Mouse (Mus musculus): ENCODE results near the gene Maf. TPM values are rescaled to one million over a fixed set of nuclear protein-coding genes. Genes with fewer than 3 reads are reported as not detected.

Gene Maf
- polyA plus RNA-seq, 1 experiment from 2014 or later = 2.2 TPM

GRCm38 (mm10) chr8:115726807-115727206 lies 19.2 kb upstream of the Maf start:
- Histone ChIP-seq H3K27me3 (no peaks in the 10 kb centered on the region), H3K4me1 (replicated peaks) (no peaks in the 10 kb centered on the region), H3K36me3 (no peaks in the 10 kb centered on the region), H3K9ac (no peak overlapping the region), H3K4me2 (no peak overlapping the region), H3K27ac (no peak overlapping the region), H3K4me3 (replicated peaks) (no peak overlapping the region), H3K9me3 (replicated peaks) (no peaks in the 10 kb centered on the region)
- 63% methylated on average over 3 of the region's 3 CpGs for WGBS (ENCODE audit: insufficient replicate concordance)
- DNase-seq = no peak
- no peak for ATAC-seq (ENCODE audit: low read depth)

- H3K4me2 ChIP-seq = no peak overlapping the region
- WGBS (ENCODE audit: insufficient replicate concordance) = 60% methylated on average over 4 of the region's 4 CpGs
- no peaks in the 10 kb centered on the region for H3K36me3 ChIP-seq
- H3K9ac ChIP-seq = no peak overlapping the region
- H3K4me3 ChIP-seq (replicated peaks) = no peak overlapping the region
- H3K27ac ChIP-seq = no peak overlapping the region
- DNase-seq (no peak), ATAC-seq (ENCODE audit: low read depth) (no peak)
- no peaks in the 10 kb centered on the region for H3K27me3 ChIP-seq
- no peaks in the 10 kb centered on the region for H3K9me3 ChIP-seq (replicated peaks)
- no peaks in the 10 kb centered on the region for H3K4me1 ChIP-seq (replicated peaks)
Observed at GRCm38 (mm10) chr8:115726231-115726630, 18.6 kb upstream of the Maf start.

DNA sequence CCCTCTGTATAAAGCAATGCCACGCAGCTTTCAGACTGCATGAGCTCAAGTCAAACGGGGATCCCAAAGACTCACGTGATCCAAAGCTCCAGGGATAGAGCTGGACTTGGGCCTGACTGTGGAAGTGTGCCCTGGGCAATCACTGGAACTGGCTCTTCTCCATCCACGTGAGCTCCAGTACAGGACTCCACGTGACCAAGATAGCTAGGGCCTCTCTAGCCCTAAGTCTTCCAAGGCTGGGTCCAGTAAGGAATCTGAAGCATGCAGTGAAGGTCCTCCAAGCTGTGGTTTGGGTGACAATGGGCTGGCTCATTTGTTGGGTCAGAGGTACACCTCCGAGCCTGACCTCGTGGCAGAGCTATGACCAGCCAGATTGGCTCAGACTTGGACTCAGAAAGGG lies 11.5 kb upstream of the Maf start:
- Histone ChIP-seq H3K4me1 (replicated peaks) (no peaks in the 10 kb centered on the region), H3K4me2 (no peak overlapping the region), H3K36me3 (no peaks in the 10 kb centered on the region), H3K27me3 (0 out of 2 replicates have a peak, but pooled peaks cover 5% of the 10 kb centered on the region), H3K4me3 (replicated peaks) (no peak overlapping the region), H3K27ac (no peak overlapping the region), H3K9me3 (replicated peaks) (no peaks in the 10 kb centered on the region), H3K9ac (no peak overlapping the region)
- ATAC-seq (ENCODE audit: low read depth) (no peak), DNase-seq (no peak)
- 57% methylated on average over 7 of the region's 7 CpGs for WGBS (ENCODE audit: insufficient replicate concordance)

DNA sequence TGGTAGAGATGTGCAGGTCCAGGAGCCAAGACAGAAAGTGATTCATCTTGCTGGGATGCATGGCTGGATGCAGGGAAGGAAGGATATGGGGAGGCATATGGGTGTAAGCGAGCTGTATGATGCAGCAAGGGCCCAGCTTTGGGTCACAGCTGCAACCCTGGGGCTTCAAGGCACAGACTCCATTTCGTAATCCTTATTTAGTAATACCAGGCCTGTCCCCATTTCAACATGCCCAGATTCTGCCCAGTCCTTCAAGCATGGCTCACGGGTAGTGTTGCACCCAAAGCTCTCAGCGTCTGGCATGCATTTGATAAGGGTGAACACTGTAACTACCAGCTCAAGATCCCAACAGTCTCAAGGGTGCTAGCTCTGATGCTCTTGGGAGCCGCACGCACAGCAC lies 11.0 kb upstream of the Maf start:
- WGBS (ENCODE audit: insufficient replicate concordance) = 59% methylated on average over 6 of the region's 6 CpGs
- no peak overlapping the region for H3K4me3 ChIP-seq (replicated peaks)
- no peak for DNase-seq
- no peak overlapping the region for H3K4me2 ChIP-seq
- no peaks in the 10 kb centered on the region for H3K9me3 ChIP-seq (replicated peaks)
- 0 out of 2 replicates have a peak, but pooled peaks cover 5% of the 10 kb centered on the region for H3K27me3 ChIP-seq
- H3K9ac ChIP-seq = no peak overlapping the region
- ATAC-seq (ENCODE audit: low read depth) = no peak
- no peaks in the 10 kb centered on the region for H3K36me3 ChIP-seq
- no peak overlapping the region for H3K27ac ChIP-seq
- no peaks in the 10 kb centered on the region for H3K4me1 ChIP-seq (replicated peaks)

DNA sequence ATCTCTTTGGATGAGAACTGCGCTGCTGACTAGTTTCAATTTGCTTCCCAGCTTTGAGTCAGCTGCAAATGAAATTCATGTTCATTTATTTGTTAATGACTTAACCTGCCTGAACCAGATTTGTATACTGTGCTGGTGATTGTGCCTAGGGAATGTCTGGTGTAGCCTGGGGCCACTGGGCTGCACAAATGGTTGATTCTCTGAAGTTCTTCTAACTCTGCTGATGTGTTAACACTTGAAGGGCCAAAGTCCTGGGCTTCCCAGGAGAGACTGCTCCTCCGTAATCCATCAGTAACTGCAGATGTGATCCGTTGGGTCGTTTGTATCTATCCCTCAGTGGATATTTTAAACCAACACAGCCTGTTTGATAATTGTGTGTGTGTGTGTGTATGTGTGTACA lies 7.7 kb upstream of the Maf start:
- 66% methylated on average over 4 of the region's 4 CpGs for WGBS (ENCODE audit: insufficient replicate concordance)
- Histone ChIP-seq H3K27ac (no peak overlapping the region), H3K4me2 (no peak overlapping the region), H3K27me3 (0 out of 2 replicates have a peak, but pooled peaks cover 16% of the 10 kb centered on the region), H3K36me3 (no peaks in the 10 kb centered on the region), H3K9ac (no peak overlapping the region), H3K4me3 (replicated peaks) (no peak overlapping the region), H3K9me3 (replicated peaks) (no peaks in the 10 kb centered on the region), H3K4me1 (replicated peaks) (no peaks in the 10 kb centered on the region)
- ATAC-seq (ENCODE audit: low read depth) (no peak), DNase-seq (no peak)

DNA sequence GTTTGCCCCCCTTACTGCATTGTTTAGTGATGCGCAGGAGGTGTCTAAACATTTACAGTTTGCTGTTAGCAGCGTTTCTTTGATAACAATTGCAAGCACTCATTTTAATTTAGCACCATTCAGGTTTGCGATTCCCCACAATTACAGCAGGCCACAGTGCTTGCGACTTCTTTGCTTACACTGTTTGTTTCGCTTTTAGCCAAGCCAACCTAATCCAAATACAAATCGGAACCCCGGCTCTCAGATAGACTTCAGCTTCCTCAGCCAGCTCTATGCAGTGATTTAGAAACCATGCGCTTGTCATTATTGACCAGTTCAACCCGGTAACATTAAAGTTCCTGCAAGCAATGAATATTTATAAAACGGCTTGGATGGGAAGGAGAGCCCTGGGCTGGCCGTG lies 3.5 kb upstream of the Maf start:
- no peak for ATAC-seq (ENCODE audit: low read depth)
- no peak for DNase-seq
- Histone ChIP-seq H3K36me3 (no peaks in the 10 kb centered on the region), H3K27me3 (peaks cover 49% of the 10 kb centered on the region), H3K4me1 (replicated peaks) (0 out of 2 replicates have a peak, but pooled peaks cover 5% of the 10 kb centered on the region), H3K9ac (no peak overlapping the region), H3K9me3 (replicated peaks) (no peaks in the 10 kb centered on the region), H3K4me3 (replicated peaks) (no peak overlapping the region), H3K27ac (no peak overlapping the region), H3K4me2 (no peak overlapping the region)
- WGBS (ENCODE audit: insufficient replicate concordance) = 56% methylated on average over 11 of the region's 11 CpGs

DNA sequence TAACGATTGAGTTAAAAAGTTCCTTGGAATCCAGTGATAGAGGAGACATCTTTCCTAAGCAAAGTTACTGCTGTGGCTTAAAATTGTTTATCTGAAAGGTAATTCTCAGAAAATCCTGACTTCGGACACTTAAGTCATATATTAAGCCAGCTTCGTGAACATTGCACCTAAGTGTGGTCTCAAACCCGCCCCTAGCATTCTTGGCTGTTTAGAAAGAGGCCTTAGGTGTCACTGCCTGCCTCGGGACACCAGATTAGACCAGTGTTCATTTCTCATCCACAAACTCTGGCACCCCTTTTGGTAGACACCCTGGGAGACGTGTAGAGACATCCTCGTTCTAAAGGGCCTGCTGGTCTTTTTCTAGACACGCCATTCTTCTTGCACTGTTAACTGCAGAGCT lies 2.3 kb upstream of the Maf start:
- H3K27me3 ChIP-seq = peaks cover 61% of the 10 kb centered on the region
- 0 out of 2 replicates have a peak, but pooled peaks cover 5% of the 10 kb centered on the region for H3K4me1 ChIP-seq (replicated peaks)
- WGBS (ENCODE audit: insufficient replicate concordance) = 47% methylated on average over 8 of the region's 8 CpGs
- H3K4me3 ChIP-seq (replicated peaks) = no peak overlapping the region
- no peak overlapping the region for H3K9ac ChIP-seq
- no peak overlapping the region for H3K4me2 ChIP-seq
- H3K36me3 ChIP-seq = no peaks in the 10 kb centered on the region
- DNase-seq = no peak
- H3K9me3 ChIP-seq (replicated peaks) = no peaks in the 10 kb centered on the region
- H3K27ac ChIP-seq = no peak overlapping the region
- no peak for ATAC-seq (ENCODE audit: low read depth)

- Histone ChIP-seq H3K9ac (no peak overlapping the region), H3K36me3 (no peaks in the 10 kb centered on the region), H3K4me1 (replicated peaks) (0 out of 2 replicates have a peak, but pooled peaks cover 5% of the 10 kb centered on the region), H3K27me3 (peaks cover 69% of the 10 kb centered on the region), H3K4me3 (replicated peaks) (peak overlapping the region; percentile 58; the same call in 1 of the 2 replicates), H3K4me2 (peak overlapping the region; percentile 63), H3K9me3 (replicated peaks) (no peaks in the 10 kb centered on the region), H3K27ac (no peak overlapping the region)
- no peak for DNase-seq
- WGBS (ENCODE audit: insufficient replicate concordance) = 3% methylated on average over 18 of the region's 19 CpGs
- ATAC-seq (ENCODE audit: low read depth) = no peak
Observed at GRCm38 (mm10) chr8:115708936-115709780, 1.6 kb upstream of the Maf start.

DNA sequence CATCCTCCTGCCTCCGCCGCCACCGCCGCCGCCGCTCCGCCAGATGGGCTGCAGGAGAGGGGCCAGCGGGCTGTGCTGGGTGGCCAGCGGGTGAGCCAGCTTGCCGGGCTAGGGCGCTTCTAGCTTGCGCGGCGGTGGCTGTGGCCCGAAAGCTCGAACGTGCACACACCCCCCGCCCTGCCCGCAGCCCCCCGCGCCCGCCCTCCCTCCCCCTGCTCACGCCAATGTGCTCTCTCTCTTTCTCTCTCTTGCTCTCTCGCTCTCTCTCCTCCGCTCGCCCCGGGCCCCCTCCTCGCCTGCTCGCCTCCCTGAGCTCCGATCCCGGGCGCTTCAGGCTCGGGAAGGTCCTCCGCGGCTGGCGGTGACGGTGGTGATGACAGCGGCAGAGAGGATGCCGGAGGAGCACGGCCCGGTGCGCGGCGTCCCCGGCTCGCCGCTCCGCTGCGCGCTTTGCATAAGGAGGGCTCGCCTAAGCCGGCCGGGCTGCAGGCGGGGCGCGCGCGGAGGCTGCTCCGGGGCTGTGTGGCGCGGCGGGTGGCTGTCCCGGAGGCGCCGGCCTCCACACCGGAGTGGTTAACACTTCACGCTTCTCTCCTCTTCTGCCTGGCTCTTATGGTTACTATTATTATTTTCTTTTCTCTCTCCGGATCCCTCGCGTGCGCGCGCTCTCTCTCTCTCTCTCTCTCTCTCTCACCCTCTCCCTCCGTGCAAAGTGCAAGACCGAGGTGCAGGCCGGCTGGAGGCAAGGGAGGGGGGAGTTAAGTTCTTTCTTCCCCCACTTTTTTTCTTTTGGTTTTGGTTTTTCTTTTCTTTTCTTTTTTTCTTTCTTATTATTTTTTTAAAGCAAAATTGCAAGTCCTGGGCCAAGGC lies 498 bp downstream of the Maf start:
- H3K9ac ChIP-seq = peak overlapping the region; percentile 65
- H3K4me1 ChIP-seq (replicated peaks) = 0 out of 2 replicates have a peak, but pooled peaks cover 5% of the 10 kb centered on the region
- ATAC-seq (ENCODE audit: low read depth) (peak; percentile 61), DNase-seq (no peak)
- peak overlapping the region; percentile 73 for H3K27ac ChIP-seq
- H3K4me2 ChIP-seq = peak overlapping the region; percentile 63
- WGBS (ENCODE audit: insufficient replicate concordance) = under 1% methylated on average over 63 of the region's 76 CpGs
- peaks cover 64% of the 10 kb centered on the region for H3K27me3 ChIP-seq
- H3K9me3 ChIP-seq (replicated peaks) = no peaks in the 10 kb centered on the region
- H3K36me3 ChIP-seq = no peaks in the 10 kb centered on the region
- H3K4me3 ChIP-seq (replicated peaks) = peak overlapping the region; percentile 58

GRCm38 (mm10) chr8:115706411-115706860 lies 1.2 kb downstream of the Maf start:
- DNase-seq (no peak), ATAC-seq (ENCODE audit: low read depth) (peak; percentile 21)
- peak overlapping the region; percentile 58 for H3K4me3 ChIP-seq (replicated peaks)
- H3K4me1 ChIP-seq (replicated peaks) = 0 out of 2 replicates have a peak, but pooled peaks cover 5% of the 10 kb centered on the region
- H3K9ac ChIP-seq = peak overlapping the region; percentile 65
- under 1% methylated on average over 36 of the region's 39 CpGs for WGBS (ENCODE audit: insufficient replicate concordance)
- peak overlapping the region; percentile 63 for H3K4me2 ChIP-seq
- H3K27me3 ChIP-seq = peaks cover 64% of the 10 kb centered on the region
- H3K27ac ChIP-seq = peak overlapping the region; percentile 73
- no peaks in the 10 kb centered on the region for H3K36me3 ChIP-seq
- no peaks in the 10 kb centered on the region for H3K9me3 ChIP-seq (replicated peaks)

DNA sequence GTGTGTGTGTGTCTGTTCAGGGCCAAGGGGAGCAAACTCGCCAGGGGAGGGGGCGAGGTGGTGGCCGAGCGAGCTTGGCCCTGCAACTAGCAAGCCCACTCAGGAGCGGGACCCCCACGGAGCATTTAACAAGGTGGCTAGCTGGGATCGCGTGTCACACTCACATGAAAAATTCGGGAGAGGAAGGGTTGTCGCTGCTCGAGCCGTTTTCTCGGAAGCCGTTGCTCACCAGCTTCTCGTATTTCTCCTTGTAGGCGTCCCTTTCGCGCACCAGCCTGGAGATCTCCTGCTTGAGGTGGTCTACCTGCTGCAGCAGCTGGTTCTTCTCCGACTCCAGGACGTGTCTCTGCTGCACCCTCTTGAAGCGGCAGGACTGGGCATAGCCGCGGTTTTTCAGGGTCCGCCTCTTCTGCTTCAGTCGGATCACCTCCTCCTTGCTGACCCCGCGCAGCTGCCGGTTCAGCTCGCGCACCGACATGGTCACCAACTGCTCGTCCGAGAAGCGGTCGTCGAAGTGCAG lies 1.9 kb downstream of the Maf start:
- ATAC-seq (ENCODE audit: low read depth) = peak; percentile 24; the same call in 1 of the 2 replicates
- Histone ChIP-seq H3K4me2 (peak overlapping the region; percentile 63), H3K36me3 (no peaks in the 10 kb centered on the region), H3K4me1 (replicated peaks) (0 out of 2 replicates have a peak, but pooled peaks cover 5% of the 10 kb centered on the region), H3K4me3 (replicated peaks) (peak overlapping the region; percentile 58), H3K9ac (peak overlapping the region; percentile 65), H3K27me3 (peaks cover 60% of the 10 kb centered on the region), H3K9me3 (replicated peaks) (no peaks in the 10 kb centered on the region), H3K27ac (peak overlapping the region; percentile 50)
- DNase-seq = no peak
- 2% methylated on average over 36 of the region's 36 CpGs for WGBS (ENCODE audit: insufficient replicate concordance)
